Mouse (Mus musculus) telencephalon, adult 2 months (tissue): ENCODE data around the gene Olfr373.
A peak's percentile ranks its signal among the peaks of the same experiment; 100 is the strongest.

Source experiments
- DNase-seq: peaks from one replicate; pipeline ENCODE4 v3.0.0-alpha.2; 2011; ENCODE audit warnings: low read depth, low spot score

The Olfr373 gene

DNA sequence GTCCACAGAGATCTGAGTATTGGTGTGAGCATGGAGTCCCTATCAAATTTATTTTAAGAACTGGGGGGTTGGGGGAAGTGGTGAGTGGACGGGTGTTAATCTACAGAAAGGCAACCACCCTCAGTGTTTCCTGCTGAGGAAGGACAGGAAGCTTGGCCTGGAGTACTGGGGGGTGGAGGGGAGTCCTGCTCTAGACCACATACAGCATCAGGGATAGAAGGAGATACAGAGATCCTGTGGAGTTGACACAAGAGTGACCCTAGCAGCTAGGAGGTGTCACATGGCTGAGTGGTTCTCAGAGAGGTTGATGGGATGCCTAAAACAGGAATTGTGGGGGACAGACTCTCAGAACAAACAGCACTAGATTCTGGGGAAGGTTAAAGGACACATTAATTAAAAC is 50.5 kb downstream of the Olfr373 start:
- no peak for DNase-seq

DNA sequence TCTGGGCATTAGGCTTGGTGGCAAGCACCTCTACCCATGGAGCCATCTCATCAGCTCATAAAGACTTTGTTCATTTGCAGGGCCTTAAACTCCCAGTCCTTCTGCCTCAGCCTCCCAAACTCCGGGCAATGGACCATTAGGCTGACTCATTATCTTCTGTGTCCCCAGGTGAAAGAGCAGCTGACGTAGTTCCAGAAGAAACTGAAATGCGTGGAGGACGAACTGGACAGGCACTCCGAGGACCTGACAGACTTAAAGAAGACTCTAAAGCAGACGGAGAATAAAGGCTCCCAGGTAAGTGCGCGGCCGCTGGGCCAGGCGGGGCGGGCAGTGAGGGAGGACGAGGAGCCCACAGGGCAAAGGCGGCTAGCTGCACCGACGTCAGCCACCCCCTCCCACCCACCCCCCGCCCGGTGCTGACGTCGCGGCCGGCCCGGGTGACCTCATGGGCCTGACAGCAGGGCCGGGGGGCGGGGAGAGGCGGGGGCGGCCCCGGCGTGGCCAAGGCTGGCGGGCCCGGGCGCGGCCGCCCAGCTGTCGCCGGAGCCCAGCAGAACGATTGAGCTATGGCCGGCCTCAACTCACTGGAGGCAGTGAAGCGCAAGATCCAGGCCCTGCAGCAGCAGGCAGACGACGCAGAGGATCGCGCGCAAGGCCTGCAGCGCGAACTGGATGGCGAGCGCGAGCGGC is 51.9 kb downstream of the Olfr373 start, which contains the start of gene Tpm4:
Gene Tpm4 (plus strand): TSS at position 220 of the 690 bp plus-strand sequence.
- DNase-seq = no peak

DNA sequence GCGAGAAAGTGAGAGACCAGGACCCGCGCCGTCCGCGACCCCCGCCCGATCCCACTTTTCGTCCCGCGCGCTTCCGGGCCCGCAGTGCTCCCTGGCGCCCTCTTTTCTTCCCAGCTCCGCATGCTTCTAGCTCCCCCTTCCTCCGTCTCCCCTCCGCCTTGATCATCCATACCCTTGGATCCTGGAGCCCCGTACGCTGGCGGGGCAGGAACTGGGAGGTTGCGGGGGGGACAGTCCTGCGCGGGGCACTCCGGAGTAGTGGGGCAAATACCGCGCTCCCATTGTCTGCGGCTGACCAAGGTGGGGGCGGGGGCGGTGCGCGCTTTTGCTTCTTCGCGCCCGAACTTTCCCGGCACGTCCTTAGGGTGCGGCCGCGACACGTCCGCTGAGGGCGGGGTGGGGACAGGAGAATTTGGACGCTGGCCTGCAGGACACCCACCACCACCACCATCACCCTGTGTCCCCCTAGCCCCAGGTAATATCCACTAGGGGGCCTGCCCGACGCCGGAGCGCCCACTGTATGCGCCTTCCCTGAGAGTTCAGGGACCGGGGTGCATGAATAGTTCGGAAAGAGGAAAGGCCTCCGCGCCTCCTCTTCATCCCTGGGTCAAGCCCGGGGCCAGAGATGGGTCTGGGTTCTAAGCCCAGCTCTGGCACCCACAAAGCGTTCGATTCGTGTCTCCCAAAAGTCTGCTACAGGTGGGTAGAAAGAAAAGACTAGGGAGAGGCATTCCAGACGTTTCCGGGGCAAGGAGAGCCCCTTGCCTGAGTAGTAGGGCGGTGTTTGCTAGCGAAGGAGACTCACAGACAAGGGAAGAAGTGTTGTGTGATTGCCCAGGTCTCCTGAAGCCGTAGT is 52.7 kb downstream of the Olfr373 start:
- DNase-seq = no peak

DNA sequence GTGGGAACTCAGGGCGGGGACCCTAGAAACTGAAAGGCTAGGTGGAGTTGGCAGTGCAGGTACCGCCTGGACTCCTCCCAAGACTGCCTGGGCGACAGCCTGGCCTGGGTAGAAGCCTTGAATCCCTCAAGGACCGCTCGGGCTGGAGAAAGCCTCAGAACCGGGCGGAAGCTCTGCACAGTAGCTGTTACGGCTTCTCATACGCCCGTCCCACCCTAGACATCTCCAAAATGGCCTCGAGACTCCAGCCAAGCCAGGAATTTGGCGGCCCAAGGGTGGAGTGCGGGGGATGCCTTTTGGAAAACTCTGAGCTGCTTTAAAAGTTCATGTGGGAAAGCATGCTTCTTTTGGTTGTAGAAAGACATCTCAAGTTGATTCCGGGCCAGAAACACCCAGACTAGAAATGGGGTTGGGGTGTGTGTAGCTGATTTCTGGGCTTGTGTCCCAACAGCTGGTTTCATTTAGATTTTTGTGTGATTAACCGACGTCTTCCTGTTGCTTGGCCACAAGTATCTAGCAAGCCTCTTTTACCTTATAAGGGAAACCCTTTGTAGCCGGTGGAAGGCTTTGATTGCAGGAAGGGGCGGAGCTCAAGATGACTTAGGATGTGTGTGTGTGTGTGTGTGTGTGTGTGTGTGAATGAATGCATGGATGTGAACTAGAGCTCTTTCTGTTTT is 53.5 kb downstream of the Olfr373 start:
- peak; percentile 26 for DNase-seq

DNA sequence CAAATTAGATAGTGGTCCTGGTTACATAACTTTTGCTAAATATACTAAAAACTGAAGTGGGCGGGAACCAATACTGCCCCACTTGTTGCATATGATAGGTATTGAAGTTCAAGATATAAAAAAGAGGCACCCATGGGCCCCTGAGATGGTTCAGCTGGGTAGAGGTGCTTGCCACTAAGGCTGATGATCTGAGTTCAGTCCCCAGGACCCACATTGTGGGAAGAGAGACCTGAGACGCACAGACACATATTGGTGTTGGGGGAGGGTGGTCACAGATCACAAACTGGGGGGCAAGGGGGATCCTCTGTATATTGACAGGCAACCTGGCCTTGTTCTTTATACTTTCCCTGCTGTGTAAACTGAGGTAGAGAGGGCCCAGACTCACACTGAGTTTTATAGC is 54.5 kb downstream of the Olfr373 start:
- no peak for DNase-seq

DNA sequence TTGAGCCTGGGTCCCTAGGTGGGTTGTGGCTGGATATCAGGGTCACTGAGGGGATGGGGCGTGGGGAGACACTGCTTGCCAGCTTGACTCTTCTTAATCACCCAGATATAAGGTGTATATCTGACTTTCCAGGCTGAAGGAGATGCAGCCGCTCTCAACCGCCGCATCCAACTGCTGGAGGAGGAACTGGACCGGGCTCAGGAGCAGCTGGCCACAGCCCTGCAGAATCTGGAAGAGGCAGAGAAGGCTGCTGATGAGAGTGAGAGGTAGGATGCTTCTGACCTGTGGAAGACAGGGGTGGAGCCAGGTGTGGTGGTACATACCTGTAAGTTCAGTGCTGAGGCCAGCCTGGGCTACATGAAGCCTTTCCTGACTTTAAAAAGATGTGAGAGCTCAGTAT is 55.5 kb downstream of the Olfr373 start:
- no peak for DNase-seq

DNA sequence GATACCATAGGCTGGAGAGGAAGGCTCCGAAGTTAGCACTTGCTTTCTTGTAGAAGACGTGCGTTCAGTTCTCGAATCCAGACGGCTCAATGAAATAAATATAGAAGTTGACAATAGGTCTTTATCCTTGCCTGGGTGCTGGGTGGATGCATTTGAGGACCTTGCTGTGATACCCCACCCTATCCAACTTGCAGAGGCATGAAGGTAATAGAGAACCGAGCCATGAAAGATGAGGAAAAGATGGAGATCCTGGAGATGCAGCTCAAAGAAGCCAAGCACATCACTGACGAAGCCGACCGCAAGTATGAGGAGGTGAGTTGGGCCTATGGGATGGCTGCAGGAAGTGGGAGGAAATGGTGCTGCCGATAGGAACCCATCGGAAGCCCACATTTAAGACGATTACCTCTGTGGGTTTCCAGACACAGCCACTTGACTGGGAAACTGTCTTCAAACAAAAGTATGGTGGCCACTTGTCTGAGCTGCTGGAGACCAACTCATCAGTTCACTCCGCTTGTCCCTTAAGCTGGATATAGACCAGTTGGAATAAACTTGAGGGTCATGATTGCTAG is 60.4 kb downstream of the Olfr373 start:
- no peak for DNase-seq

DNA sequence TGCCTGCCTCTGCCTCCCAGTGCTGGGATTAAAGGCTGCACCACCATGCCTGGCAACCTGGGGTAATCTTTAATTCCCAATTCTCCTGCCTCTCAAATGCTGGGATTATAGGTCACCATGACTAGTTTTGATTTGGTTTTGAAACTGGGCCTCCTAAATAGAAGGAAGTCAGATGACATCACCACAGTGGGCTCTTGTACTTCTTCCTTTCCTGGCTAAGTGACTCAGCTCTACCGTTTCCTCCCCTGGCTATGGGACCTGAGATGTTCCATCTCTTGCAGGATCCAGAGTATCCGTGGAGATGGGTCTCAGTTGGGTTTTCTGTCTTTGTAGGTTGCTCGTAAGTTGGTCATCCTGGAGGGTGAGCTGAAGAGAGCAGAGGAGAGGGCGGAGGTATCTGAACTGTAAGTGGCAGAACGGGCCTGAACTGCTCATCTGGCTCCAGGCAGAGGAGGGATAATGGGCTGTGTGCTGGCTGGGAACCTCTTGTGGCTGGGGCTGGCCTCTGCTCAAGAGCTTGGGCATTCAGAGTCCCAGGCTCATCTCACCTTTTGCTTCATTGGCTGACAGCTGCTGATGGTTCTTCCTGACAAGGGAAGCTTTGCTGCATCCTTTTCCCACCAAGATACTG is 61.5 kb downstream of the Olfr373 start:
- DNase-seq = no peak

DNA sequence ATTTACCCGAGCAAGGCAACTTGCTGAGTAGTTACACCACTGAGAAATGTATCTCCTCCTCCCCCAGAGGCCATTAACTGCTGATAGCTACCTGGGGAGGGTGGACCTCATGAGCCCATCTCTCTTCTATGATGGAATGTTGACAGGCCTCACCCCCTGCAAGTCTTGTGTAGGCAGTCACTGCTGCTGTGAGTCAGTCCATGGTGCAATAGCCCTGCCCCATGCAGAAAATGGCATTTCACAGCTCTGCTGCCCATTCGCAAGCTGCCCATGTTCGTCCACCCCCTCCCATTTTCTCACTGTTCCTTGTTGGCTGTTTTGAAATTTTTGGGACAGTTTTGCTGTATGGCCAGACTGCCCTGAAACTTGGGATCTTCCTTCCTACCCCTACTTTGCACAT is 62.5 kb downstream of the Olfr373 start:
- DNase-seq = no peak

DNA sequence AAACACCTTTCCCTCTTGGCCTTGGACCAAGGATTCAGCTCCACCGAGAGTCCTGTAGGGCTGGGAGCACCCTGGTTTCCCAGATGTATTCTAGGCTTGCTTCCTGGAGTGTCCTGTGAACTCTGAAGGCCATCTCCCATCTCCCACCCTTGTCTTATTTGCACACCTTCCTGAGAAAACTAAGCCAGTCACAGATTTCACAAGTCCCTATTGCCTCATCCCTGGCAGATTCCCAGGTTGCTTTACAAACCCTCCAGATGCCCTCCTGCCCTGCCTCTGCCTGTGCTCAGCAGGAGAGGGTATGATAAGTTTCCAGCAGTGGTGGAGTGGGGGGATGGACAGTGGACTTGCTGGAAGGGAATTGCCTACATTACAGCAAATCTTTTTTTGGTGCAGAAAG is 63.1 kb downstream of the Olfr373 start:
- no peak for DNase-seq

DNA sequence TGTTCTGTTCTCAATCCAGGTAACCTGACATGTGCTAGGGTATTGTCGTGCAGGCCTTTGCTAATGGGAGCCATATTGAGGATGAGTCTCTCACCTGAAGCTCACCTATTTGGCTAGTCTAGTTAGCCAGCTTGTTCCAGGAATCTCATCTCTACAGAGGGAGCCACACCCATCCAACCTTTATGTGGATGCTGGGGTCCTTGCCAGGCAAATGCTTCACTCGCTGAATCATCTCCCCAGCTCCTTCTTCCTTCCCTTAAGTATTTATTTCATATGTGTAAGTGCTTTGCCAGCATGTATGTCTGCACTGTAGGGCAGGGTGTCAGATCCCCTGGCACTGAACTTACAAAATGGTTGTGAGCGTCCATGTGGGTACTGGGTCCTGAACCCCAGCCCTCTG is 63.6 kb downstream of the Olfr373 start:
- DNase-seq = no peak

DNA sequence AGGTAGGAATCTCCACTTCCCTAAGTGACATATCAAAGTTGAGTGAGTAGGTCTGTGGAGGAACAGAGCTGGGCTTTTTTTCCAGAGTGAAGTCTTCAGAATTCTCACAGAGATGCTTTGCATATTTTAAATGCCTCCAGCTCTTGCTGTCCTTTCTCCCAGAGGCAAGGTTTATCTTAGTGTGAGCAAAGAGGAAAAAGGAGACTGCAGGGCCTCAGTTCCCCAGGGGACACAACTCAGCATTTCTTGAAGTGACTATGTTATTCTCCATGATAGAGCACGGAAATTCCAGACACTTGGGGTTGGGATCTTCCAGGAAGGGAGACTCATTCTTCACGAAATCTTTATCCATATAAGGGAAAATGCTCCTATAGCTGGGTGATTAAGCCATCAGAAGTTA is 64.3 kb downstream of the Olfr373 start:
- no peak for DNase-seq

DNA sequence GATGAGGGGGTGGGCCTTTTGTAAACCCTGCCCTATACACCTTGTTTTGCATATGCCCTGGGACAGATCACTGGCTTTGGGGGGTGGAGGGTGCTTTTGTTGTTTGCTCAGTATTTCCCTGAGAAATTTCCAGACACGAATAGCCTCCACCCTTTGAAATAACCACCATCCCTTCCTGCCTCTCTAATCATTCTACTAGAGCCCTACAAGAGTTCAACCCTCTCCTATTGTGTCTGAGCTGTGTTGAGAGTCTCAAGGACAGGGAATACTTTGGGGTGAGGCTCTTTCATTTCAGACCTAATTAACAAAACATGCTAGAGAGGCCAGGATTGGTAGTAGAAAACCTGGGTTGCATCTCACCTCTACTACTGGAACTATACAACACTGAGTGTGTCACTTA is 66.1 kb downstream of the Olfr373 start:
- DNase-seq = no peak

DNA sequence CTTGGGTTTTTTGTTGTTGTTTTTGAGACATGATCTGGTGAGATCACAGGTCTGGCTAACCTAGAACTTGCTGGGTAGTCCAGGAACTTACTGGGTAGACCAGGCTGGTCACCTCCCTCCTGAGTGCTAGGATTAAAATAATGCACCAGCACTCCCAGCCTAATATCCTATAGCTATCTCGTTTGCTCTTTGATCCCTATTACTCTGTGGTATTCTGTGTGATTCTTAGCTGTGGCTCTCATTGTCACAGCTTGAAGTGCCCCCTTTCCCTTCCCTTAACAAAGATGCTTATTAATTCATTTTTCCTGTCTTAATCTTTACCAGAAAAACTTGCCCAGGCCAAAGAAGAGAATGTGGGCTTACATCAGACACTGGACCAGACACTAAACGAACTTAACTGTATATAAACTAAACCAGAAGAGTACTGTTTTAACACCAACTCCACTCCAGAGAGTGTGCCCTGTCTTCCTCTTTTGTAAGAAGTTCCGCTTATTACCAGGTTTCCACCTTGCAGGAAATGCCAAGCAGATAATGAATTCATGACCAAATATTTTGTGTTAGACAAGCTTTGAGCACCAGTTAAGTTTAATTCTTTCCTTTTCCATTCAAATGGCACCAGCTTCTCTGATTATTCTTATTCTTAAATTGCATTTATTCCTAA is 68.6 kb downstream of the Olfr373 start:
- no peak for DNase-seq
